Mouse (Mus musculus) lung, postnatal 36 days (tissue): ENCODE measurements around the gene Ppp4r1.

Experiments used
- DNase-seq: peaks from one replicate; pipeline ENCODE4 v3.0.0; 2022; ENCODE audit warnings: mixed read lengths

Gene Ppp4r1

GRCm38 (mm10) chr17:65782551-65783141 is at the start of gene Ppp4r1:
Gene Ppp4r1, plus strand, starts transcription at chr17:65782573.
- DNase-seq = peak; percentile 89

- DNase-seq = no peak
These were observed 49.7 kb upstream of the Ppp4r1 start for GRCm38 (mm10) chr17:65732666-65733065.

GRCm38 (mm10) chr17:65735088-65735487 is 47.3 kb upstream of the Ppp4r1 start:
- DNase-seq = no peak

GRCm38 (mm10) chr17:65737175-65737574 is 45.2 kb upstream of the Ppp4r1 start:
- peak; percentile 53 for DNase-seq

GRCm38 (mm10) chr17:65737622-65738021 is 44.8 kb upstream of the Ppp4r1 start:
- peak; percentile 55 for DNase-seq

GRCm38 (mm10) chr17:65739874-65740725 is 42.3 kb upstream of the Ppp4r1 start:
- DNase-seq = no peak

GRCm38 (mm10) chr17:65741565-65741964 is 40.8 kb upstream of the Ppp4r1 start:
- no peak for DNase-seq

- DNase-seq = no peak
These were observed 40.0 kb upstream of the Ppp4r1 start for GRCm38 (mm10) chr17:65742245-65742905.

- no peak for DNase-seq
These were observed 39.4 kb upstream of the Ppp4r1 start for GRCm38 (mm10) chr17:65742969-65743368.

- no peak for DNase-seq
These were observed 38.6 kb upstream of the Ppp4r1 start for GRCm38 (mm10) chr17:65743664-65744330.

GRCm38 (mm10) chr17:65746314-65746713 is 36.1 kb upstream of the Ppp4r1 start:
- DNase-seq = no peak

- DNase-seq = no peak
These were observed 33.4 kb upstream of the Ppp4r1 start for GRCm38 (mm10) chr17:65748997-65749396.

- no peak for DNase-seq
These were observed 32.6 kb upstream of the Ppp4r1 start for GRCm38 (mm10) chr17:65749803-65750202.

- no peak for DNase-seq
These were observed 32.1 kb upstream of the Ppp4r1 start for GRCm38 (mm10) chr17:65750301-65750700.

GRCm38 (mm10) chr17:65753130-65753529 is 29.2 kb upstream of the Ppp4r1 start:
- DNase-seq = no peak

GRCm38 (mm10) chr17:65755857-65756256 is 26.5 kb upstream of the Ppp4r1 start:
- DNase-seq = no peak

GRCm38 (mm10) chr17:65757150-65757549 is 25.2 kb upstream of the Ppp4r1 start:
- DNase-seq = peak; percentile 57

GRCm38 (mm10) chr17:65763221-65763620 is 19.2 kb upstream of the Ppp4r1 start:
- DNase-seq = no peak

GRCm38 (mm10) chr17:65768486-65768885 is 13.9 kb upstream of the Ppp4r1 start:
- DNase-seq = peak; percentile 62

GRCm38 (mm10) chr17:65770982-65771915 is 11.1 kb upstream of the Ppp4r1 start:
- DNase-seq = peak; percentile 32

GRCm38 (mm10) chr17:65771951-65772934 is 10.1 kb upstream of the Ppp4r1 start, which contains the start of gene Rab31:
Gene Rab31, minus strand, starts transcription at chr17:65772752.
- DNase-seq = peak; percentile 91
